Mouse (Mus musculus) testis, adult 2 months (tissue): ENCODE data around the gene Tmem104. TPM values are rescaled to one million over a fixed set of nuclear protein-coding genes. Genes with fewer than 3 reads are reported as not detected.

Experiments used
- H3K27ac ChIP-seq: fragments of 200-500 bp; 2 replicates; pipeline ENCODE4 v1.5.1; 2012; ENCODE audit warnings: low read depth, low read length; ENCODE audit not compliant: control insufficient read depth, insufficient read depth
- H3K27me3 ChIP-seq: fragments of 200-500 bp; 2 replicates; pipeline ENCODE4 v1.6.1; 2012; ENCODE audit warnings: mild to moderate bottlenecking, low read length, moderate library complexity; ENCODE audit not compliant: control insufficient read depth, insufficient read depth
- H3K36me3 ChIP-seq: fragments of 200-500 bp; 2 replicates; pipeline ENCODE4 v1.6.1; 2012; ENCODE audit warnings: mild to moderate bottlenecking, low read length; ENCODE audit not compliant: control insufficient read depth, insufficient read depth
- H3K4me1 ChIP-seq: fragments of 200-500 bp; 2 replicates; pipeline ENCODE4 v1.6.1; 2012; ENCODE audit warnings: low read length; ENCODE audit not compliant: control insufficient read depth, insufficient read depth
- H3K4me3 ChIP-seq: fragments of 200-500 bp; 2 replicates; pipeline ENCODE4 v1.5.1; 2012; ENCODE audit warnings: low read depth, mild to moderate bottlenecking, low read length, moderate library complexity, mixed read lengths; ENCODE audit not compliant: control insufficient read depth
- CTCF ChIP-seq: fragments of 200-500 bp; IDR thresholded peaks from 2 replicates; pipeline ENCODE4 v1.5.1; 2012; ENCODE audit warnings: low read depth, mild to moderate bottlenecking, inconsistent platforms, low read length, moderate library complexity; ENCODE audit not compliant: control insufficient read depth, insufficient read depth, insufficient replicate concordance
- POLR2A ChIP-seq: fragments of 200-500 bp; IDR thresholded peaks from 2 replicates; pipeline ENCODE4 v1.6.1; 2012; ENCODE audit warnings: low read depth, mild to moderate bottlenecking, inconsistent platforms, low read length, moderate library complexity; ENCODE audit not compliant: control insufficient read depth
- polyA plus RNA-seq: library from polyadenylated mRNA; depleted of rRNA; stranded (reverse); fragments of >200 nt; gene quantifications from 2 replicates; pipeline ENCODE4 v1.2.3, GENCODE M21; 2012

Gene Tmem104
- polyA plus RNA-seq, 1 experiment = 9.0 TPM

GRCm38 (mm10) chr11:115274771-115275170 is 87.5 kb downstream of the Tmem104 start:
- Histone ChIP-seq H3K36me3 (no peaks in the 10 kb centered on the region), H3K27me3 (no peaks in the 10 kb centered on the region), H3K4me3 (no peak overlapping the region), H3K27ac (no peak overlapping the region), H3K4me1 (peaks cover 6% of the 10 kb centered on the region)
- no peak for TF ChIP-seq CTCF
- no peak for TF ChIP-seq POLR2A

- TF ChIP-seq CTCF (no peak), POLR2A (no peak)
- H3K27ac ChIP-seq = no peak overlapping the region
- peaks cover 6% of the 10 kb centered on the region for H3K4me1 ChIP-seq
- H3K4me3 ChIP-seq = 0 out of 2 replicates have a peak overlapping the region, but pooled peaks have one; percentile 97
- H3K36me3 ChIP-seq = no peaks in the 10 kb centered on the region
- no peaks in the 10 kb centered on the region for H3K27me3 ChIP-seq
Observed at GRCm38 (mm10) chr11:115275509-115275908, 88.2 kb downstream of the Tmem104 start.

GRCm38 (mm10) chr11:115275954-115276353 is 88.7 kb downstream of the Tmem104 start:
- Histone ChIP-seq H3K36me3 (no peaks in the 10 kb centered on the region), H3K4me3 (peak overlapping the region; percentile 97), H3K4me1 (peaks cover 6% of the 10 kb centered on the region), H3K27me3 (no peaks in the 10 kb centered on the region), H3K27ac (peak overlapping the region; percentile 30; the same call in 1 of the 2 replicates)
- TF ChIP-seq POLR2A (no peak), CTCF (no peak)

GRCm38 (mm10) chr11:115276780-115277603 is 89.7 kb downstream of the Tmem104 start, which contains the start of gene Fdxr:
TSS of gene Fdxr (minus strand) at chr11:115277050.
- peak within 1 kb of the TSS; percentile 97 for H3K4me3 ChIP-seq
- no peaks in the 10 kb centered on the region for H3K36me3 ChIP-seq
- H3K27me3 ChIP-seq = no peaks in the 10 kb centered on the region
- TF ChIP-seq CTCF (no peak), POLR2A (peak; percentile 94)
- H3K27ac ChIP-seq = peak within 1 kb of the TSS; percentile 86
- H3K4me1 ChIP-seq = peaks cover 8% of the 10 kb centered on the region

- TF ChIP-seq POLR2A = no peak
- no peak for TF ChIP-seq CTCF
- Histone ChIP-seq H3K27me3 (no peaks in the 10 kb centered on the region), H3K4me1 (peaks cover 8% of the 10 kb centered on the region), H3K36me3 (no peaks in the 10 kb centered on the region), H3K27ac (peak overlapping the region; percentile 86), H3K4me3 (peak overlapping the region; percentile 97)
Observed at GRCm38 (mm10) chr11:115277604-115277975, 90.3 kb downstream of the Tmem104 start.

GRCm38 (mm10) chr11:115278176-115278575 is 90.9 kb downstream of the Tmem104 start:
- Histone ChIP-seq H3K27me3 (no peaks in the 10 kb centered on the region), H3K4me1 (peaks cover 11% of the 10 kb centered on the region), H3K36me3 (no peaks in the 10 kb centered on the region), H3K27ac (no peak overlapping the region), H3K4me3 (no peak overlapping the region; the same call in 1 of the 2 replicates)
- TF ChIP-seq POLR2A (no peak), CTCF (no peak)

GRCm38 (mm10) chr11:115279726-115280125 is 92.4 kb downstream of the Tmem104 start:
- Histone ChIP-seq H3K4me1 (peaks cover 11% of the 10 kb centered on the region), H3K36me3 (no peaks in the 10 kb centered on the region), H3K27me3 (no peaks in the 10 kb centered on the region), H3K4me3 (no peak overlapping the region), H3K27ac (no peak overlapping the region)
- no peak for TF ChIP-seq CTCF
- no peak for TF ChIP-seq POLR2A
